Mouse (Mus musculus) cerebellum, postnatal 14 days (tissue): ENCODE data around the gene Mapk8ip2.

Experiments used
- DNase-seq, 2 experiments: peaks; one replicate each; pipeline ENCODE4 v3.0.0; 2021; ENCODE audit warnings: mixed read lengths in 2 of 2

Gene Mapk8ip2

GRCm38 (mm10) chr15:89452906-89453864, 528 bp upstream of the Mapk8ip2 start:
- no peak for DNase-seq

- DNase-seq, result no peak
Observed at GRCm38 (mm10) chr15:89454857-89455256, 1.1 kb downstream of the Mapk8ip2 start.

DNA sequence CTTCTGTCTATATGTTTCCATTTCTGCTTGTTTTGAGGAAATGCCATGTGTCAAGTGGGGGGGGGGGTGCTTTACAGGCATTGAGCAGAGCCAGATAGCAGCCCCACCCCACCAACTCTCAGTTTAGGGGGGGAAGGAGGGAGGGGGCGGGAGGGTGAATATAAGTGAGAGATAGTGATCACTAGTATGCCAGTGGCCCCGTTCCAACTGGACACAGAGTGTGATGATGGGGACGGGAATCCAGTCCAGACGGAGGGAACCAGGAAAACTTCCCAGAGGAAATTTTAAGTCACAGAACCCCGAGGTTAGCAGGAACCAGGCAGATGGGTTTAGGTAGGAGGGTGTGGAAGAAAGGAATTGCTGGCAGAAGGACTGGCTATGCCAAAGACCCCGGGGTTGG, 1.9 kb downstream of the Mapk8ip2 start:
- DNase-seq, result no peak

- no peak for DNase-seq
Observed at GRCm38 (mm10) chr15:89458942-89459341, 5.2 kb downstream of the Mapk8ip2 start.

- DNase-seq, result no peak
Observed at GRCm38 (mm10) chr15:89459821-89460220, 6.1 kb downstream of the Mapk8ip2 start.

DNA sequence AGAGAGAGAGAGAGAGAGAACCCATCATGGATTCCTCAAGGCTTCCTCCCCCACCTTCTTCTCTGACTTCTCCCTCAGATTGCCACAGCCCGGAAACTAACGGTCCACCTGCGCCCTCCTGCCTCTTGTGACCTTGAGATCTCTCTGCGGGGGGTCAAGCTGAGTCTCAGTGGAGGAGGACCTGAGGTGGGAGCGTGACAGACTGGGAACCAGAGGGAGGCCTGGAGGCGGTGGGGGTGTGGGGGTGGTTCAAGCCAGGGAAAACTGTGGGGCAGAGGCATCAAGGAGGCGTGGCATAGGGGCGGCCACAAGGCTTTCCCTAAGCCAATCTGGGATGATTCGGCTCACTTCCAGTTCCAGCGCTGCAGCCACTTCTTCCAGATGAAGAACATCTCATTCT, 6.6 kb downstream of the Mapk8ip2 start:
- DNase-seq, result no peak

DNA sequence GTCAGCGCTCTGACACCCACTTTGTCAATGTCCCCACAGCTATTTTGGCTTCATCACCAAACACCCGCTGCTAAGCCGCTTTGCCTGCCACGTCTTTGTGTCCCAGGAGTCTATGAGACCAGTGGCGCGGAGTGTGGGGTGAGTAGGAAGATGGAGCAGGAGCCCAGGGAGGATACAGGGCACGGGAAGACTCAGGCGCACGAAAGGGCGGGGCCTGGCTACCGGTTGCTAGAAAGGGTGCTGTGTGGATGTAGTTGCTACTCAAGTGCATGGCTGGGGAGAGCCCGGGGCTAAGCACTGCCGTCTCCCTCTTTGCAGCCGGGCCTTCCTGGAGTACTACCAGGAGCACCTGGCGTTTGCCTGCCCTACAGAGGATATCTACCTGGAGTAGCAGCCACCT, 7.6 kb downstream of the Mapk8ip2 start:
- no peak for DNase-seq

- no peak for DNase-seq
Observed at GRCm38 (mm10) chr15:89462176-89462575, 8.5 kb downstream of the Mapk8ip2 start.

- no peak for DNase-seq
Observed at GRCm38 (mm10) chr15:89463334-89464235, 9.9 kb downstream of the Mapk8ip2 start.

- DNase-seq, result peak in 1 of 2 experiments; percentile 58
Observed at GRCm38 (mm10) chr15:89465052-89465451, 11.3 kb downstream of the Mapk8ip2 start.

GRCm38 (mm10) chr15:89468577-89468976, 14.9 kb downstream of the Mapk8ip2 start:
- DNase-seq, result peak; percentile 56 to 58

GRCm38 (mm10) chr15:89471476-89471875, 17.8 kb downstream of the Mapk8ip2 start:
- no peak for DNase-seq

- no peak for DNase-seq
Observed at GRCm38 (mm10) chr15:89473370-89473769, 19.7 kb downstream of the Mapk8ip2 start.

GRCm38 (mm10) chr15:89473921-89474320, 20.2 kb downstream of the Mapk8ip2 start:
- no peak for DNase-seq

- DNase-seq, result no peak
Observed at GRCm38 (mm10) chr15:89474596-89475292, 21.0 kb downstream of the Mapk8ip2 start.

DNA sequence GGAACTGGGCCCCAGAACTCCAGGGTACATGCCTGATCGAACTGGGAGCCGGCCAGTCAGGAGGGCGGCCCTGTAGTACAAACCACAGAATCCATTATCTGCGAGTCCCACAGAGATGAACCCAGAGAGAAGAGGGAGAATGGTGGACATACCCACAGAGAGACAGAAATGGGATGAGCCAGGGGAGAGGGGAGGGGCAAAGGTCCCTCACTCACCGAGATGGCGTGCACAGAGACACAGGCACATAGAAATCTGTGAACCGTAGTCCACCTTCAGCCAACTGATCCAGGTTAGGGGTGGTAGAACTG, 21.5 kb downstream of the Mapk8ip2 start:
- no peak for DNase-seq

DNA sequence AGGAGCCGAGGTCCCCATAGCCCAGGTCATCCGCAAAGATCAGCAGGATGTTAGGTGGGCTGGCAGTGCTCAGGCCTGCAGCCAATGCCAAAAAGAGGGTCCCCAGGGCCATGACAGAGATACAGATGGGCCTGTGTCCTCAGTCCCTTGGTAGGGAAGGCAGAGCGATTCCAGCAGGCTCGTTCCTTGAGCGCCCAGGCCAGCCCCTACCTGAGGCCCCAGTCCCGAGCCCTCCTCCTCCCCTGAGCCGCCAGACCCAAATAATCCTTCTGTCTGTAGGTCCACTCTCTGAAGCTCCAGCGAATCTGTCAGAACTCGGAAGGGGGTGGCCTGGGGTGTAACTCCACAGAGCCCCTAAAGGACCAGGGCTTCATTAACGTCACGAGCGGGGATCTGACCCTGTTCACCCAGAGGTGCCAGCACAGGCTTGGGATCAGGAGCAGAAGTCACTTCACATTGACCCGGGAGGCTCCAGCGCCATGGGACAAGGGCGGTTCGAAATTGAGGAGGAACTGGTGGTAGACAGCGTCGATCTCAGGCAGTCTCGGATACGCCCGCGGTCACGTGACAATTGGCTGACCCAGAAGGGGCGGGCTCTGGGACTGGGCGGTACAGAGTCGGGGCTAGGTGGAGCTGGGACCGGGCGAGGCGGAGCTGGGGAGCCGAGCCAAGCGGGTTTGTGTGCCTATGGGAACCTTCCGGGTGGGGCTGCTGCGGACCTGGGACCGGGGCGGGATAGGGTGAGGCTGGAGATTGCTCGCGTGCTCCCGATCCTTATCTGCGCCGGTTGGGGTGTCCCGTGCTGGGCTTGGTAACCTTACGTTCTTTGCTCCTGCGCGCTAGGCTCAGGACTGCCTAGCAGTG, 22.1 kb downstream of the Mapk8ip2 start:
- peak; percentile 96 to 97 for DNase-seq

- no peak for DNase-seq
Observed at GRCm38 (mm10) chr15:89476475-89476815, 22.7 kb downstream of the Mapk8ip2 start.

DNA sequence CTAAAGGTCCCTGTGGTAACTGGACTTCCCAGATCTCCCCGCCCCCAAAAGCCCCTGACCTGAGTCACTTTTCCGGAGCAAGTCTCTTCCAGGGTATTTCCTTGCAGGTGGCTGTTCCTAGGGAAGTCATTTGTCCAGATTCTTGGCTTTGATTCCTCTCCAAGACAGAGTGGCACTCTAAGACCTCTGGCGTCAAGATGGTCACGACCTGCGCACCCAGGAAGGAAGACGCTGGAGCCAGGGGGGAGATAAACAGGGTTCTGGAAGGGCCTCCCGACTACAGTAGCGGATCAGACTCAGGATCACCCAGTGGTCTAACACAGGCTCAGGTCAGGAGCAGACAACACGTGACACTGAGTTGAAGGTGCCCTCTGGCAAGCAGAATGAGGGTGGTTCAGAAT, 23.4 kb downstream of the Mapk8ip2 start, which contains the start of gene Arsa:
TSS of gene Arsa (minus strand) at position 335 of the 401 bp plus-strand sequence.
- no peak for DNase-seq

GRCm38 (mm10) chr15:89477806-89478205, 24.1 kb downstream of the Mapk8ip2 start:
- no peak for DNase-seq

GRCm38 (mm10) chr15:89478622-89479021, 24.9 kb downstream of the Mapk8ip2 start:
- DNase-seq, result no peak

DNA sequence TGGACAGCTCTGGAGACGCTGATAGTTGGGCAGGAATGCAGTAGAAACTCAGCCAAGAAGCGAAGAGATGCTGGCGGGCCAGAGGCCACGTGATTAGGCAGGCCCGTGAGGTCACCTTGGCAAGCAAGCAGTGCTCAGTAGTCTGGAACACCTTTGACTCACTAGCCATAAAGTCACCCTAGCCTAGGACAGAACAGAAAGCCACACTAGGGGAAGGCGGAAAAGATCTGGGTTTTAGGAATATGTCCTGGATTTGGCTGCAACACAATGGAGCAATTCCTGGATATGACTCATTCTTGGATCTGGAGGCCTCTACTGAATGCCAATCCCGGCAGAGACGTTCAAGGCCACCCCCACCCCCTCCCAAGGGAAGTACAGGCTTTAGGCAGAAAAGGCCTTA, 26.9 kb downstream of the Mapk8ip2 start:
- DNase-seq, result peak; percentile 84 to 85
